Mouse (Mus musculus): ENCODE results near the gene Cmc2. TPM values are rescaled to one million over a fixed set of nuclear protein-coding genes. Genes with fewer than 3 reads are reported as not detected.

Gene Cmc2
- total RNA-seq (2021), result 10 to 100 TPM; 55.0 to 55.2 TPM

DNA sequence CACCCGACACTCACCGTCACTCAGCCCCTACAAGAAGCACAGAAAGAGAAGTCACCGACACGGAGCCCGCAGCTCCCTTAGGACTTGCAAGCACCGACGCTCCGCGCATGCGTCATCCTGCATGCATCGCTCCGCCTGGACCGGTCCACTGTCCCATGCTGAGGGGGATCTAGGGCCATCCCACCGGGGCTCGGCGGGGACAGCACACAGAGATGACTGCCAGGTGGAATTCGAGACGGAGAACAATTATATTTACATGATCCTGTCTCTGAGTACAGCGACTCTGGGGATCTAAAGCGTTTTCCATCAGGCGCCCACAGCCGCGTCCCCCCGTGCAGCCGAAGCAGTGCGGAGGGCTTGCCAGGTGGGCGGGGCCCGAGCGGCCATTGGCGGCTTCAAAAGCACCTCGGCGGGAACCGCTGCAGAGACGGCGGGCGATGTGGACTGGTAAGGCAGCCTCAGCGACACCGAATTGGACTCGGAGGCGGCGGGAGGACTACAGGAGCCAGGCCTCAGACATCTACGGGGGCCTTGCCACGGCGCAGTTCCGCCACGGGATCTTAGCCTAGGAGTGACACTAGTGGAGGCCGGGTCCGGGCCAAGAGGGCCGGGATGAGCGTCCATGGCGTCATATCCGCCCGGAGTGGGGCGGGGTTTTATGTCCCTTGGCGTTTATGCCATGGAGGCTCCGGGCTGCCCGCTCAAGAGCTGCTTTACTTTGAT lies at the start of gene Cmc2, which contains the start of gene Cenpn:
Gene Cmc2, minus strand, starts transcription at position 119 of the 723 bp plus-strand sequence.
Gene Cenpn, plus strand, starts transcription at position 394 of the 723 bp plus-strand sequence.
- DNase-seq, result peak; percentile 94

GRCm38 (mm10) chr8:116969531-116969930 lies 48.3 kb upstream of the Cmc2 start:
- DNase-seq, result no peak

GRCm38 (mm10) chr8:116954415-116954814 lies 33.2 kb upstream of the Cmc2 start:
- DNase-seq, result no peak

GRCm38 (mm10) chr8:116952428-116952827 lies 31.2 kb upstream of the Cmc2 start:
- no peak for DNase-seq

DNA sequence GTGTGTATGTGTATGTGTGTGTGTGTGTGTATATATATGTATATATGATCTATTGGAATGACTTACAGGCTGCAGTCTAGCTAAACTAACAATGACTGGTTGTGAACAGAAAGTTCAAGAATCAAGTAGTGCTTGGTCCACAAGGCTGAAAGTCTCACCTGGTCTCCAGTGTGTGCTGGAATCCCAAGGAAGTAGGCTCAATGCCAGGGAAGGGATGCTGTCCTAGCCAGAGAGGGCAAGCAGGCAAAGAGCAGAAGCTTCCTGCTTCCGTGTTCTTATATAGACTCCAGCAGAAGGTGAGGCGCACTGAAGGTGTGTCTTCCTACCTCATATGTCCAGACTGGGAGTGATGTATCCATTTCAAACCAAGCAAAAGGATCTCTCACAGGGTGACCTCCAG lies 30.5 kb upstream of the Cmc2 start:
- DNase-seq, result no peak

DNA sequence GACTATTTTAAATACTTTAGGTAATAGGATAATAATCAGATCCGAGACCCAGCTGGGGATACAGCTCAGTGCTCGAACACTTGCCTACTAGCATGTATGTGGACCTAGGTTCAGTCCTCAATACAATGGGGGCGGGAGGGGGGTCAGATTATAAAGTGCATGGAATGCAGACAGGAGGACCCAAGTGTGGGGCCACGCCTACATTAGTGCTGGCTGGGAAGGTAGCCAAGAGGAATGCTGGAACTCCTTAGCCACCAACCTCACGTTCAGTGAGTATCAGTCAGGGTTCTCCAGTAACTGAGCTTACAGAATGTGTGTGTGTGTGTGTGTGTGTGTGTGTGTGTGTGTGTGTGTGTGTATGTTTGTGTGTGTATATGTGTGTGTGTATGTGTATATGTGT lies 30.1 kb upstream of the Cmc2 start:
- peak; percentile 45 for DNase-seq

- no peak for DNase-seq
Measured at GRCm38 (mm10) chr8:116947589-116947988, 26.3 kb upstream of the Cmc2 start.

DNA sequence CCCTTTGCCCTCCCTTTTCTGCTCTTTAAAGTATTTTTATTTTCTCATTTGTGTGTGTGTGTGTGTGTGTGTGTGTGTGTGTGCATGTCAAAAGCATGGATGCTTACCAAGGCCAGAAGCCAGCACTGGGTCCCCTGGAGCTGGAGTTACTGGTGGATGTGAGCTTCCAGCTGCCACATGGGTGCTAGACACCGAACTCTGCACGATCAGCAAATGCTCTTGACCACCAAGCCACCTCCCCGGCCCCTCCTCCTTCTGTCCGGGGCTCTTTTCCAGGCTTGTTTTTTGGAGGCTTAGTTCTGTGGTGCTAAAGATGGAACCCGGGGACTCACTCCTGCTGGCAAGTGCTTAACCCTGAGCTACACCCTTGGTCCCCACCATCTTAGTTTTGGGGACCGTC lies 25.6 kb upstream of the Cmc2 start:
- peak; percentile 15 for DNase-seq

DNA sequence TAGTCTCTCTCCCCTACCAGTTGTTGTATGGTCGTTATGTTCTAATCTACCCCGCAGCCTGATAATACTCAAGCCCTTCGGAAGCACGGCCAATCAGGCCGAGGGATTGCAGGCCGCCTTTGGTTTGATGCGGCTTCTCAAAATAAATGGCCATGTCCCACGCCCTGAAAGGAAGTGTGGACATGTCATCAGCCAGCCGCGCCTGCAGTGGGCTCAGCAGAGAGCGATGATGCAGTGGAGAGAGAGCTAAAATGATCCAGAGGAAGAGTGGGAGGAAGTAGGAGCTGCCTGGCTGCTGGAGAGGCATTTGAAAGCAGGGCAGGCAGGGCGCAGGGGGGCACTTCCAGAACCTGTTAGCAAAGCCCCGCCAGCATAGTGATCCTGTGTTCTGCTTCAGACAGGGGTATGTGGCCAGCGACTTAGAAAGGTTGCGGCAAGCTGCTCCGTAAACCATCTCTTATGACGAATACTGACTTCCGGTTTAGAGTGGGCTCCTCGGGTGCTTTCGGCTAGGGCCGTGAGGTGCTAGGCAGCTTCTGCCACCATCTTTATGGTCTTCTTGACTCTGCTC lies 25.1 kb upstream of the Cmc2 start:
- DNase-seq, result peak; percentile 67

DNA sequence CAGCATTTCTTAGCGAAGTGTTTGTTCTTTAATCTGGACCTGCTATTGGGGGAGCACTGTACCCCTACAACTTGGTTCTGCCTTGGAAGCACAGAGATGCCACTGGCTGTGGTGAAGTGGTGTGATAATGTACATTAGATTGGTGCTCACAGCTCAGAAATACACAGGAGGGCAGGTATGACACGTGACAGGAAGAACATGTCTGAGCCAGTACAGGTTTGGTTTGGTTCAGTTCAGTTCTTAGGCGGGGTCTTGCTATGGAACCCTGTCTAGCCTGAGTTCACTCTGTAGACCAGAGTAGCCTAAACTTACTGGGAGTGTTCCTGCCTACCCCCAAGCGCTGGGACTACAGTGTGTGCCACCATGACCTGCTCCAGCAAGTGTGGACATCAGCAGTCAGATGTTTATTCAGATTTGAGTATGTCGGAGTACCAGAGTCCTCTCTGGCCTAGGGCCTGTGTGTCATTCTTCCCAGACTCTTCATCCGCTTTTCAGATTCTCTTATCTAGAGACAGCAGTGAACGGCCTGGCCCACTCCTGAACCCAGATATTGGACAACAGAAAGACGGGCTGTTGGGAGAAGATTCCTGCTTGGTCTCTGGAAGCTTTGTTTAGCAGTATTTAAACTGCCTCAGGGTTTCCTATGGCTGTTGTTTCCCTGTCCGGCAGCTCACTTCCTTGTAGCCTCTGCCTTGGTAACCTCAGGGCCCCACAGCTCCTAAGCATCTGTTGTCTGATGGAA lies 24.1 kb upstream of the Cmc2 start:
- no peak for DNase-seq

GRCm38 (mm10) chr8:116944385-116944696 lies 23.1 kb upstream of the Cmc2 start:
- no peak for DNase-seq

- peak; percentile 34 for DNase-seq
Measured at GRCm38 (mm10) chr8:116943555-116944384, 22.5 kb upstream of the Cmc2 start.

- DNase-seq, result peak; percentile 92
Measured at GRCm38 (mm10) chr8:116943161-116943554, 21.9 kb upstream of the Cmc2 start, which contains the start of gene Atmin. Atmin (plus strand) TSS chr8:116943393.

DNA sequence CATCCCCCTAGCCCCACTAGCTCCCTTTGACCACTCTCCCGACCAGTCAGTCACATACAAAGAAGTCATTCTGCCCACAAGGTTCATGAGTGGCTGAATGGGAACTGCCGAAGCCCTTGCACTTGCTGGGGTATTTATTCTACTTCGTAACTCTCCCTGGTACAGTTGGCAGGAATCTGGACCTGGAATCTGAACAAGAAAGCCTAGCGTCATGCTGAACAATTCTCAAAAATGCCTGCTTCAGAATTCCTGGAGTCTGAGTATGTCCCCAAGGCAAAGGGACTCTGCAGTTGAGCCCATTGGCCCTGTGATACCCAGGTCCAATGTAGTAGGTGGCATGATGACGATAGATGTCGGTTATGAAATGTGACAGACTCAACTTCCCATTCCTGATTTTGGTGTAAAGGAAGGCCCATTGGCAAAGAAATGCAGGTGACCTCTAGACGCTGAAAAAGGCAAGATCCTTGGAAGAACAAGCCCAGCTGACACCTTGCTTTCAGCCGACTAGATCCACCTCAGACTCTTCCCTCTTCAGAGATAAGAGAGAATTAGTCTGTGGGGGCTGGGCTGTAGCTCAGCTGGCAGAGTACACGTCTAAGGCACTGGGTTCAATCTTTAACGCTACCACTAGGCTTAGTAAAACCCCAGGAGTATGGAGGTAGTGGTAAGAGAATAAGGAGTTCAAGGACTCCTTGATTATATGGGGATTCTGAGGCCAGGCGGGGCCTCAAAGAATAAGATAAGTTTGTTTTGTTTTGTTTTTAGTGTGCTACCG lies 21.2 kb upstream of the Cmc2 start:
- no peak for DNase-seq

DNA sequence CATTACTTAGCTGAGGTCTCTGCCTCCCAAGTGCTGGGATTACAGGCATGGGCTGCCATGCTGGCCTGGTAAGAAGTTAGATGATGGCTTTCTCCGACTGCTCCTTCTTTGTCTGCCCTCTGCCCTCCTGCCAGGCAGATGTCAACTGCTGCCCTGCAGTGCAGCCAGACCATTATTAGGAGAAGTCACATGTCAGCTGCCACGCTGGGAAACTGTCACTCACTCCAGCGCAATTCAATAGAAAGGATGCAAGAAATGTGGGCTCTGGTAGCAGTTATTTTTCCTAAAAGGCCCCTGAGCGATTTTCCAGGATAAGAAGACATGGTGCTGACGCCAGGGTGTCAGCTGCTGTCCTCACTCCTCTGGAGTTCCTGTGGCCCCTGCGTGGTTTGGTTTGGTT lies 14.3 kb upstream of the Cmc2 start:
- DNase-seq, result no peak

DNA sequence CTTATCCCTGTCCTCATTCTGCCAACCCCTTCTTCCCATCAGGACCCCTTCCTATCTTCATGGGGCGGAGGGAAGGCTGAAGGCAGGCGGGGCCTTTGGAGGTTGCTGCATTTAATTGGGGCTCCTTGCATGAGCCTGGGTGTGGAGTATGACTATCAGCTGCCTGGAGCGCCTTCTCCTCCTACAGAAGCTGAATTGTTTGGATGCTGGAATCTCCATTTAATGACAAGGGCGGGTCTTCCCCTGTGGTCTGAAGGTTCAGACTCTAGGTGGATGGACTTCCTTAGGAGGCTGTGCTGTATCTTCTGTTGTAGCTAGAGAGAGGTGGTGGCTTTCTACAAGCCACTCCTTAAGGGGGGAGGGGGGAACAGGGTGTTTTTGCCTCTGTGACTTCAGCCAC lies 13.7 kb upstream of the Cmc2 start:
- DNase-seq, result no peak

- no peak for DNase-seq
Measured at GRCm38 (mm10) chr8:116928588-116928987, 7.3 kb upstream of the Cmc2 start.

DNA sequence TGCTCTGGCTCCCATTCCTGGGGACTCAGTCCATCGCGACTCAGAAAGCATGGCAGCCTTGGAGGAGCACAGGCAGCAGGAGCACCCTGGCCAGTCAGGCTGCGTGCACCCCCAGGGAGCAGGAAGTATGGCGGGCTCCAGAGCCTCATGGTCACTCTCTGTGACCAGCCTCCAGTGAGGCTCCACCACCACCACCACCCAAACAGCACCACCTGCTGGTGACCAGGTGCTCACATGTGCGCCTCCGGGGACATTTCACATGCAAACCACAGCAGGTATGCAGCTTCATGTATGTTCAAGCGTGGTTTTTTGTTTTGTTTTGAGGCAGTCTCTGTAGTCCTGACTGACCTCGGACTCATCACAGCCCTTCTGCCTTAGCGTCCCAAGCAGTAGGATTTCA lies 6.6 kb upstream of the Cmc2 start:
- DNase-seq, result peak; percentile 52

- DNase-seq, result no peak
Measured at GRCm38 (mm10) chr8:116923526-116923925, 2.3 kb upstream of the Cmc2 start.

GRCm38 (mm10) chr8:116922060-116922757 lies 954 bp upstream of the Cmc2 start:
- no peak for DNase-seq

DNA sequence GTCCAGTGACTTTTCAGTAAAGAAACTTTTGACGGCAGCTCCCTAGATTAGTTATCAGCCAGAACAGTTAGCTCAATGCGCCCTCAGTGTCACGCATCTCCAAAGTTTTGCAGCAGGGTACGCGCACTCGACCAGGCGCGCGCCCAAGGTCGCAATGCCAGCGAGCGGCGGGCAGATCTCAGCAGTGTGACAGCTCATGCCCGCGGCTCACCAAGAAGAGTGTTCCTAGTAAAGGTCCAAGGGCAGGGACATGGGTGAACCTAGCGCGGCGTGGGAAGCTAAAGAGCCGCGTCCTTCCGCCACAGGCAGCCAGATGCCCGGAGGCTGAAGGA lies 284 bp downstream of the Cmc2 start:
- no peak for DNase-seq

DNA sequence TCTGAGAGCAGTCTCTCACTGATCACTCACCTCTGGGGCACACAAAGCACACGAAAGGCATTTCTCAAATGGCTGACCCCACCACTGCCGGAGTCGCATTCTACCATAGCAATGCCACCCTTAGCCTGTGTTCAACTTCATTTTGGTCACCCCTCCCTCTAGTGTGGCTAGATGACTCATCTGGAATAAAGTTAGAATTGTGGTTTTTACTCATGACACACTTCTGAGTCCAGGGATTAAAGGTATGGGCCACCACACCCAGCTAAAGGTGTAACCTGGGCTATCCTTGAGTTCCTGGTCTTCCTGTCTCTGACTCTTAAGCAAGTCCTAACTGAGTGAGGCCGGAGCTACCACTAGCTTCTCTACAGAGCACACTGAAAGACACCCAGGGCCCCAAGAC lies 15.4 kb downstream of the Cmc2 start:
- DNase-seq, result no peak

Measured in heart, postnatal 4 days (tissue).